Mouse (Mus musculus) spleen, adult 2 months (tissue): ENCODE results near the gene Pgghg.

Experiments
- CTCF ChIP-seq: fragments of 200-500 bp; IDR thresholded peaks from 2 replicates; pipeline ENCODE4 v1.5.1; 2011; ENCODE audit warnings: mild to moderate bottlenecking, inconsistent platforms; ENCODE audit not compliant: insufficient read depth, insufficient read length, insufficient replicate concordance; ENCODE audit errors: extremely low read depth
- POLR2A ChIP-seq: fragments of 200-500 bp; IDR thresholded peaks from 2 replicates; pipeline ENCODE4 v1.6.1; 2011; ENCODE audit warnings: low read depth, low read length, inconsistent platforms

DNA sequence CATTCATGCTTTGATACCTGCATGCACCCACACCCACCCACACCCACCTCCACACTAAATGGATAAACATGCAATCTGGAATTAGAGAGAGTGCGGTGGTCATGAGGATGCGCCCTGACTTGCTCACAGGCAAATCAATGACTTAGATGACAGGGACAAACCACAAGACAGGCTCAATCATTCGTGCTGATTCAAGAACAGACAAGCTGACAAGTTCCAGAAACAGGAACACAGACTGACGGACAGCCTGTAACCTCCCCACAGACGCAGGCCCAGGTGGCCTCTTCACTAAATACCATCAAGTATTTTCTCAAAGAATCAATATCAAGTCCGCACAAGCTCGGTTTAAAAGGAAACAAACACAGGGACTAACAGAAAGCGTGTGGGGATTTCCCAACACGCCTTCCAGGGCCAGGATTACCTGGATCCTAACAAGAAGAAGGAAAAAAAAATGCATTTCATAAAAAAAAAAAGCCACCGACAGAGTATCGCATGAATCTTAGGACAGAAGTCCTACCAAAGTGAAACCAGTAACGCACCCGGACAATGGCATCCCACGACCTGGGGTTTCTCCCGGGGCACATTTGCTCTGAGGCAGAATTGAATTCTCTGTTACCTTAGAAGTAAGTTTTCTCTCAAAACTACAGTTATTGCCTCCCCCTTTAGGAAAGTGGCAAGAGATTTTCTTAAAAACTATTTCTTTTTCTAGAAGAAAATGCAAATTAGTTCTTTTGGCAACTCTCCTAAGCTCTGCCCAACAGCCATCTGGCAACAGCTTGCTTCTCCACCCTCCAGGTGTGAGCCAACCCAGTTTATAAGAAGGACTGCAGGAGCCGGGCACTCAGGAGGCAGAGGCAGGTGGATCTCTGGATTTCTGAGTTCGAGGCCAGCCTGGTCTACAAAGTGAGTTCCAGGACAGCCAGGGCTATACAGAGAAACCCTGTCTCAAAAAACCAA is 46.3 kb downstream of the Pgghg start:
- TF ChIP-seq CTCF: no peak
- TF ChIP-seq POLR2A: no peak
